Mouse (Mus musculus) intestine, postnatal 0 days (tissue): ENCODE data around the gene Scamp1. TPM values are rescaled to one million over a fixed set of nuclear protein-coding genes. Genes with fewer than 3 reads are reported as not detected.
A peak's percentile ranks its signal among the peaks of the same experiment; 100 is the strongest.

Experiments
- ATAC-seq: fragments of 200-750 bp; cut with Nextera tagmentation; 2 replicates; pipeline ENCODE4 v1.8.0; 2017; ENCODE audit warnings: mild to moderate bottlenecking, moderate TSS enrichment, moderate library complexity
- H3K27ac ChIP-seq: fragments of 300-500 bp; sonication (generic); 2 replicates; pipeline ENCODE4 v1.5.1; 2014; ENCODE audit warnings: mild to moderate bottlenecking, low read depth, low read length, moderate library complexity
- H3K27me3 ChIP-seq: fragments of 300-500 bp; sonication (generic); replicated peaks from 2 replicates; pipeline ENCODE4 v1.6.1; 2014; ENCODE audit warnings: low read length, mixed read lengths; ENCODE audit not compliant: control insufficient read depth, insufficient read depth
- H3K36me3 ChIP-seq: fragments of 300-500 bp; sonication (generic); 2 replicates; pipeline ENCODE4 v1.6.1; 2014; ENCODE audit warnings: mild to moderate bottlenecking, moderate library complexity; ENCODE audit not compliant: control insufficient read depth, insufficient read depth
- H3K4me1 ChIP-seq: fragments of 300-500 bp; sonication (generic); replicated peaks from 2 replicates; pipeline ENCODE4 v1.6.1; 2014; ENCODE audit warnings: antibody characterized with exemption, low read length, mixed read lengths; ENCODE audit not compliant: control insufficient read depth, insufficient read depth
- H3K4me2 ChIP-seq: fragments of 300-500 bp; sonication (generic); replicated peaks from 2 replicates; pipeline ENCODE4 v1.6.1; 2014; ENCODE audit warnings: low read depth, mild to moderate bottlenecking, moderate library complexity
- H3K4me3 ChIP-seq: fragments of 300-500 bp; sonication (generic); 2 replicates; pipeline ENCODE4 v1.5.1; 2014; ENCODE audit warnings: low read depth, low read length
- H3K9ac ChIP-seq: fragments of 300-500 bp; sonication (generic); 2 replicates; pipeline ENCODE4 v1.6.1; 2014; ENCODE audit warnings: mild to moderate bottlenecking, low read depth, low read length
- H3K9me3 ChIP-seq: fragments of 300-500 bp; sonication (generic); 2 replicates; pipeline ENCODE4 v1.6.1; 2016; ENCODE audit warnings: mixed run types; ENCODE audit not compliant: control insufficient read depth
- CTCF ChIP-seq: sonication (generic); IDR thresholded peaks from 2 replicates; pipeline ENCODE4 v1.5.1; 2016; ENCODE audit warnings: low read depth, mild to moderate bottlenecking, control low read depth, antibody characterized with exemption, moderate library complexity
- WGBS: fragments of 180-500 bp; shearing (Covaris S2); extraction: QIAGEN DNeasy Blood & Tissue Kit; methylation state at CpG from one replicate; pipeline ENCODE4 v1.1.7; 2014; 5-methylcytosine and 5-hydroxymethylcytosine counted together
- polyA plus RNA-seq: library from polyadenylated mRNA; unstranded; fragments of >200 nt; fragmentation: Nextera tagmentation; extraction: Ambion mirVana; gene quantifications from 2 replicates; pipeline ENCODE4 v1.2.1, GENCODE M21; 2015

The Scamp1 gene
- polyA plus RNA-seq, 1 experiment from 2014 or later: 11.8 TPM

GRCm38 (mm10) chr13:94172533-94173310 lies 112.9 kb downstream of the Scamp1 start:
- peak; percentile 46 for ATAC-seq
- 82% methylated on average over 15 of the region's 15 CpGs for WGBS

DNA sequence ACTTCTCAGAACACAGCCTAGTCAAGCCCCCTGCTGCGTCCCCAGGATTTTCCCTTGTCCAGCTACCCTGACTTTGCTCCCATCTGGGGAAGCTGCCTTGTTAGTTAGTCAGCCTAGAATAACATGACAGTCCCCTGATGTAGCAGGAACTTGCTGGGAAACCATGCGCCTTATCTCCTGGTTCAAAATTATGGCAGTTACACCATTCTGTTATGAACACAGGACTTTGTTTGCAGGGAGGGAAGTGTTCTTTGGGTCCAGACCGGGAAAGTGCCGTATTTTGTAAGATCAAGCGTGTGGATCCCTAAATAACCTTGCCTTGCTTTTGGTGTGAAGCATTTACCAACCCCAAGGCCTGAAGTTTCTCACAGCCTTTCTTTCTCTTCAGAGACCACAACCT lies 114.0 kb downstream of the Scamp1 start:
- Histone ChIP-seq H3K4me2 (no peak overlapping the region), H3K4me3 (no peak overlapping the region), H3K27ac (no peak overlapping the region; the same call in 1 of the 2 replicates), H3K9me3 (no peaks in the 10 kb centered on the region), H3K4me1 (0 out of 2 replicates have a peak, but pooled peaks cover 12% of the 10 kb centered on the region), H3K27me3 (no peaks in the 10 kb centered on the region), H3K9ac (no peak overlapping the region), H3K36me3 (no peaks in the 10 kb centered on the region)
- TF ChIP-seq CTCF: no peak
- 44% methylated on average over 5 of the region's 5 CpGs for WGBS
- ATAC-seq: no peak

More at GRCm38 (mm10) chr13:94172533-94173310, 112.9 kb downstream of the Scamp1 start:
- H3K9ac ChIP-seq: no peak overlapping the region
- no peak overlapping the region for H3K4me2 ChIP-seq
- H3K36me3 ChIP-seq: no peaks in the 10 kb centered on the region
- H3K27ac ChIP-seq: no peak overlapping the region
- H3K9me3 ChIP-seq: no peaks in the 10 kb centered on the region
- no peak overlapping the region for H3K4me3 ChIP-seq
- H3K27me3 ChIP-seq: no peaks in the 10 kb centered on the region
- H3K4me1 ChIP-seq: 0 out of 2 replicates have a peak, but pooled peaks cover 12% of the 10 kb centered on the region
- no peak for TF ChIP-seq CTCF

GRCm38 (mm10) chr13:94169325-94169916 lies 116.2 kb downstream of the Scamp1 start:
- Histone ChIP-seq H3K4me1 (0 out of 2 replicates have a peak, but pooled peaks cover 9% of the 10 kb centered on the region), H3K9me3 (no peaks in the 10 kb centered on the region), H3K27me3 (no peaks in the 10 kb centered on the region), H3K9ac (no peak overlapping the region), H3K4me2 (no peak overlapping the region), H3K4me3 (no peak overlapping the region), H3K36me3 (no peaks in the 10 kb centered on the region), H3K27ac (no peak overlapping the region)
- no peak for TF ChIP-seq CTCF
- 79% methylated on average over 6 of the region's 6 CpGs for WGBS
- ATAC-seq: no peak

GRCm38 (mm10) chr13:94168319-94168718 lies 117.3 kb downstream of the Scamp1 start:
- TF ChIP-seq CTCF: no peak
- H3K4me2 ChIP-seq: no peak overlapping the region
- no peak for ATAC-seq
- no peak overlapping the region for H3K9ac ChIP-seq
- no peak overlapping the region for H3K4me3 ChIP-seq
- no peaks in the 10 kb centered on the region for H3K9me3 ChIP-seq
- no peaks in the 10 kb centered on the region for H3K36me3 ChIP-seq
- H3K27me3 ChIP-seq: no peaks in the 10 kb centered on the region
- H3K27ac ChIP-seq: no peak overlapping the region
- H3K4me1 ChIP-seq: 0 out of 2 replicates have a peak, but pooled peaks cover 9% of the 10 kb centered on the region
- 82% methylated on average over 5 of the region's 5 CpGs for WGBS

- no peak for TF ChIP-seq CTCF
- no peak overlapping the region for H3K4me3 ChIP-seq
Measured at GRCm38 (mm10) chr13:94164501-94164900, 121.2 kb downstream of the Scamp1 start.

GRCm38 (mm10) chr13:94159478-94160220 lies 126.0 kb downstream of the Scamp1 start:
- Histone ChIP-seq H3K4me1 (peaks cover 17% of the 10 kb centered on the region; the same call in 1 of the 2 replicates), H3K9ac (0 out of 2 replicates have a peak overlapping the region, but pooled peaks have one; percentile 17), H3K27ac (peak overlapping the region; percentile 88), H3K4me2 (peak overlapping the region; percentile 42), H3K27me3 (no peaks in the 10 kb centered on the region), H3K4me3 (no peak overlapping the region), H3K36me3 (no peaks in the 10 kb centered on the region), H3K9me3 (no peaks in the 10 kb centered on the region)
- 41% methylated on average over 7 of the region's 7 CpGs for WGBS
- peak; percentile 89 for ATAC-seq
- TF ChIP-seq CTCF: no peak

More at GRCm38 (mm10) chr13:94164501-94164900, 121.2 kb downstream of the Scamp1 start:
- ATAC-seq: no peak
- no peaks in the 10 kb centered on the region for H3K9me3 ChIP-seq
- peaks cover 11% of the 10 kb centered on the region; the same call in 1 of the 2 replicates for H3K4me1 ChIP-seq
- no peak overlapping the region for H3K4me2 ChIP-seq
- H3K27me3 ChIP-seq: no peaks in the 10 kb centered on the region
- H3K36me3 ChIP-seq: no peaks in the 10 kb centered on the region
- H3K9ac ChIP-seq: no peak overlapping the region
- peak overlapping the region; percentile 22 for H3K27ac ChIP-seq
- WGBS: 37% methylated on average over 6 of the region's 6 CpGs
